Mouse (Mus musculus): ENCODE measurements around the gene Gm48552. TPM values are rescaled to one million over a fixed set of nuclear protein-coding genes. Genes with fewer than 3 reads are reported as not detected.

The Gm48552 gene
- total and polyA plus RNA-seq, 2 experiments from 2014 or later, result 4.0 to 7.5 TPM

- Histone ChIP-seq H3K36me3 (ENCODE audit: insufficient read depth, low read length) (peaks cover 46% of the 10 kb centered on the region), H3K4me3 (ENCODE audit: low read length) (no peak overlapping the region), H3K4me1 (ENCODE audit: insufficient read depth, low read length) (0 out of 2 replicates have a peak, but pooled peaks cover 5% of the 10 kb centered on the region), H3K27ac (0 out of 2 replicates have a peak overlapping the region, but pooled peaks have one; percentile 20), H3K9ac (replicated peaks; ENCODE audit: low read length) (no peak overlapping the region), H3K27me3 (ENCODE audit: insufficient read depth, low read length) (no peaks in the 10 kb centered on the region), H3K9me3 (ENCODE audit: low read length) (no peaks in the 10 kb centered on the region), H3K4me2 (ENCODE audit: low read depth, low read length) (no peak overlapping the region)
- no peak for TF ChIP-seq CTCF (IDR thresholded peaks at IDR 0.05; ENCODE audit: low read depth)
- 66% methylated on average over 6 of the region's 6 CpGs for WGBS
- DNase-seq (ENCODE audit: low spot score) (no peak), ATAC-seq (no peak)
Measured at GRCm38 (mm10) chr10:81366477-81367206, 22.2 kb upstream of the Gm48552 start.

GRCm38 (mm10) chr10:81367207-81367495 is 21.7 kb upstream of the Gm48552 start:
- Histone ChIP-seq H3K27ac (no peak overlapping the region), H3K4me1 (ENCODE audit: insufficient read depth, low read length) (0 out of 2 replicates have a peak, but pooled peaks cover 5% of the 10 kb centered on the region), H3K4me3 (ENCODE audit: low read length) (no peak overlapping the region), H3K4me2 (ENCODE audit: low read depth, low read length) (no peak overlapping the region), H3K27me3 (ENCODE audit: insufficient read depth, low read length) (no peaks in the 10 kb centered on the region), H3K9ac (replicated peaks; ENCODE audit: low read length) (no peak overlapping the region), H3K9me3 (ENCODE audit: low read length) (no peaks in the 10 kb centered on the region), H3K36me3 (ENCODE audit: insufficient read depth, low read length) (peaks cover 46% of the 10 kb centered on the region)
- ATAC-seq (no peak), DNase-seq (ENCODE audit: low spot score) (no peak)
- WGBS, result 60% methylated on average over 6 of the region's 6 CpGs
- TF ChIP-seq CTCF (IDR thresholded peaks at IDR 0.05; ENCODE audit: low read depth), result no peak

- Histone ChIP-seq H3K27ac (no peak overlapping the region), H3K27me3 (ENCODE audit: insufficient read depth, low read length) (no peaks in the 10 kb centered on the region), H3K4me1 (ENCODE audit: insufficient read depth, low read length) (peaks cover 12% of the 10 kb centered on the region), H3K4me3 (ENCODE audit: low read length) (no peak overlapping the region), H3K36me3 (ENCODE audit: insufficient read depth, low read length) (peaks cover 9% of the 10 kb centered on the region), H3K9ac (replicated peaks; ENCODE audit: low read length) (no peak overlapping the region), H3K9me3 (ENCODE audit: low read length) (no peaks in the 10 kb centered on the region), H3K4me2 (ENCODE audit: low read depth, low read length) (no peak overlapping the region)
- DNase-seq (ENCODE audit: low spot score) (no peak), ATAC-seq (no peak)
- TF ChIP-seq CTCF (IDR thresholded peaks at IDR 0.05; ENCODE audit: low read depth), result no peak
- 92% methylated on average over 10 of the region's 10 CpGs for WGBS
Measured at GRCm38 (mm10) chr10:81375322-81375721, 13.5 kb upstream of the Gm48552 start.

- DNase-seq (ENCODE audit: low spot score) (no peak), ATAC-seq (no peak)
- H3K4me3 ChIP-seq (ENCODE audit: low read length), result peak overlapping the region; percentile 84
- no peaks in the 10 kb centered on the region for H3K36me3 ChIP-seq (ENCODE audit: insufficient read depth, low read length)
- WGBS, result 47% methylated on average over 6 of the region's 6 CpGs
- no peaks in the 10 kb centered on the region for H3K9me3 ChIP-seq (ENCODE audit: low read length)
- no peak overlapping the region for H3K27ac ChIP-seq
- peak; percentile 15; the same call in 1 of the 2 replicates for TF ChIP-seq CTCF (IDR thresholded peaks at IDR 0.05; ENCODE audit: low read depth)
- H3K4me2 ChIP-seq (ENCODE audit: low read depth, low read length), result peak overlapping the region; percentile 94
- peaks cover 12% of the 10 kb centered on the region for H3K4me1 ChIP-seq (ENCODE audit: insufficient read depth, low read length)
- peak overlapping the region; percentile 89 for H3K9ac ChIP-seq (replicated peaks; ENCODE audit: low read length)
- no peaks in the 10 kb centered on the region for H3K27me3 ChIP-seq (ENCODE audit: insufficient read depth, low read length)
Measured at GRCm38 (mm10) chr10:81376561-81377361, 12.0 kb upstream of the Gm48552 start.

GRCm38 (mm10) chr10:81377362-81377664 is 11.5 kb upstream of the Gm48552 start:
- Histone ChIP-seq H3K27ac (peak overlapping the region; percentile 85; the same call in 1 of the 2 replicates), H3K4me2 (ENCODE audit: low read depth, low read length) (peak overlapping the region; percentile 94), H3K4me3 (ENCODE audit: low read length) (peak overlapping the region; percentile 84), H3K36me3 (ENCODE audit: insufficient read depth, low read length) (no peaks in the 10 kb centered on the region), H3K9me3 (ENCODE audit: low read length) (no peaks in the 10 kb centered on the region), H3K9ac (replicated peaks; ENCODE audit: low read length) (peak overlapping the region; percentile 89), H3K27me3 (ENCODE audit: insufficient read depth, low read length) (no peaks in the 10 kb centered on the region), H3K4me1 (ENCODE audit: insufficient read depth, low read length) (peaks cover 12% of the 10 kb centered on the region)
- ATAC-seq, result no peak
- no peak for TF ChIP-seq CTCF (IDR thresholded peaks at IDR 0.05; ENCODE audit: low read depth)
- WGBS, result 48% methylated on average over 2 of the region's 2 CpGs
- DNase-seq (ENCODE audit: low spot score), result no peak

- ATAC-seq (peak; percentile 27), DNase-seq (ENCODE audit: low spot score) (no peak)
- Histone ChIP-seq H3K36me3 (ENCODE audit: insufficient read depth, low read length) (no peaks in the 10 kb centered on the region), H3K4me3 (ENCODE audit: low read length) (peak within 1 kb of the TSS; percentile 84), H3K9ac (replicated peaks; ENCODE audit: low read length) (peak within 1 kb of the TSS; percentile 89), H3K4me1 (ENCODE audit: insufficient read depth, low read length) (peaks cover 12% of the 10 kb centered on the region), H3K27ac (peak within 1 kb of the TSS; percentile 85), H3K9me3 (ENCODE audit: low read length) (no peaks in the 10 kb centered on the region), H3K27me3 (ENCODE audit: insufficient read depth, low read length) (no peaks in the 10 kb centered on the region), H3K4me2 (ENCODE audit: low read depth, low read length) (peak within 1 kb of the TSS; percentile 94)
- under 1% methylated on average over 46 of the region's 59 CpGs for WGBS
- no peak for TF ChIP-seq CTCF (IDR thresholded peaks at IDR 0.05; ENCODE audit: low read depth)
Measured at GRCm38 (mm10) chr10:81377793-81378552, 10.8 kb upstream of the Gm48552 start, which contains the start of gene Fzr1. Gene Fzr1, minus strand, starts transcription at chr10:81378516.

Measured in hindbrain, postnatal 0 days (tissue).